In the genomic region with DNA sequence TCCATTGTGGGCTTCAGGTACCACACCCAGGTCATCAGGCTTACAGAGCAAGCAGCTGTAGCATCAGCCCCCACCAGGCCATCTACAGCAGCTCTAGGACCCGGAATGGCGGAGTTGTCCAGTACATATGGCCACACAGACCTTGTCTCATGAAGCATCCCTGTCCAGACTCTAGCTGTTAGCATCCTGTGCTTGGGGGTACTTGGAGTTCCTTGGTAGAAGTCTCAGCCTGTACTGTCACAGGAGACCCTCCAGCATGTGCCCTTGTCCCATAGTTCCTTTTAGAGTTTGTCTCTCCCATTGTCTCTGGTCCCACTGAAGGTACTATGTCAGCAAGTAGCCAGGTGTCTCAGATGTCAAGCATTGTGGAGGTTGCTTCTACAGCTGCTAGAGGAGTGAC, we compare ENCODE assay signal across 18 mouse cellular contexts. TPM values are rescaled to one million over a fixed set of nuclear protein-coding genes. Genes with fewer than 3 reads are reported as not detected.
DNase-seq lines count a peak whose midpoint lies in the region; ATAC-seq and TF ChIP-seq lines count a peak whose summit lies in the region.
"Had no signal": no experiment of that assay in that cellular context is flagged by ENCODE, and none has a peak within 500 bp of the region (broad histone marks: within the 10 kb centered on the region; RNA-seq: fewer than 3 reads in every experiment).

No protein-coding gene starts in this region.

- no peak for TF ChIP-seq CTCF in gastrocnemius, adult 2 months (IDR thresholded peaks at IDR 0.05)
- TF ChIP-seq CTCF in kidney, adult 2 months (conservative IDR thresholded peaks at IDR 0.05; ENCODE audit: insufficient read depth, insufficient read length, low read depth, low read length): no peak
- no peak for TF ChIP-seq CTCF in lung, adult 2 months (IDR thresholded peaks at IDR 0.05; ENCODE audit: insufficient read depth, low read length)

- no peaks in the 10 kb centered on the region for H3K9me3 ChIP-seq in lung, embryonic 15.5 days
- H3K9me3 ChIP-seq in stomach, embryonic 16.5 days (replicated peaks; ENCODE audit: control insufficient read depth, low read length): no peaks in the 10 kb centered on the region
- no peaks in the 10 kb centered on the region for H3K9me3 ChIP-seq in forebrain, embryonic 12.5 days
- H3K9me3 ChIP-seq: forebrain, embryonic 10.5 days; G1E; hindbrain, embryonic 15.5 days; limb, embryonic 10.5 days; midbrain, embryonic 10.5 days had no signal

- H3K27me3 ChIP-seq in kidney, adult 2 months (replicated peaks; ENCODE audit: control insufficient read depth, insufficient read depth, low read length): no peaks in the 10 kb centered on the region
- H3K27me3 ChIP-seq in lung, embryonic 15.5 days: no peaks in the 10 kb centered on the region
- no peaks in the 10 kb centered on the region for H3K27me3 ChIP-seq in stomach, embryonic 16.5 days (ENCODE audit: control insufficient read depth, insufficient read depth, low read length)
- no peaks in the 10 kb centered on the region for H3K27me3 ChIP-seq in forebrain, embryonic 12.5 days
- H3K27me3 ChIP-seq: hindbrain, embryonic 15.5 days had no signal

- DNase-seq in gastrocnemius, adult 2 months: no peak
- DNase-seq in gastrocnemius, postnatal 10 days: no peak
- no peak for DNase-seq in kidney, adult 2 months
- no peak for DNase-seq in kidney, adult 11 months
- no peak for DNase-seq in lung, adult 2 months
- DNase-seq: adrenal gland, postnatal 10 days; kidney, postnatal 10 days had no signal

- TF ChIP-seq POLR2A in kidney, adult 2 months (IDR thresholded peaks at IDR 0.05; ENCODE audit: low read depth, low read length): no peak
- TF ChIP-seq POLR2A in lung, adult 2 months (IDR thresholded peaks at IDR 0.05; ENCODE audit: borderline replicate concordance, extremely low read depth, low read depth, low read length): no peak

- ATAC-seq in lung, embryonic 15.5 days (ENCODE audit: borderline replicate concordance, extremely low read depth, low FRiP score, low TSS enrichment): no peak
- ATAC-seq in stomach, embryonic 16.5 days (ENCODE audit: insufficient read depth, low FRiP score): no peak
- no peak for ATAC-seq in forebrain, embryonic 12.5 days (ENCODE audit: low FRiP score)
- ATAC-seq: activated CD4-positive, CD25-positive, alpha-beta regulatory T cell, adult 4 months had no signal

- no peak overlapping the region for H3K9ac ChIP-seq in lung, embryonic 15.5 days
- peak overlapping the region; percentile 62; the same call in 1 of the 2 replicates for H3K9ac ChIP-seq in stomach, embryonic 16.5 days (ENCODE audit: low read length)
- H3K9ac ChIP-seq in forebrain, embryonic 12.5 days: no peak overlapping the region
- H3K9ac ChIP-seq: hindbrain, embryonic 15.5 days; liver, embryonic 14.5 days had no signal

- H3K4me2 ChIP-seq in lung, embryonic 15.5 days: no peak overlapping the region
- no peak overlapping the region for H3K4me2 ChIP-seq in stomach, embryonic 16.5 days (ENCODE audit: low read depth, low read length)
- no peak overlapping the region for H3K4me2 ChIP-seq in forebrain, embryonic 12.5 days
- H3K4me2 ChIP-seq: hindbrain, embryonic 15.5 days had no signal

- intact Hi-C loops in gastrocnemius, adult 2 months (cut with DNase I): no loop called here

- 98% methylated on average over 2 of the region's 2 CpGs for WGBS in kidney, adult 2 months
- WGBS in lung, embryonic 15.5 days: 83% methylated on average over 2 of the region's 2 CpGs
- 94% methylated on average over 2 of the region's 2 CpGs for WGBS in lung, adult 2 months
- 94% methylated on average over 2 of the region's 2 CpGs for WGBS in stomach, embryonic 16.5 days
- 87% methylated on average over 2 of the region's 2 CpGs for WGBS in forebrain, embryonic 12.5 days

- H3K4me1 ChIP-seq in kidney, adult 2 months (ENCODE audit: control insufficient read depth, insufficient read depth, low read length): peaks cover 42% of the 10 kb centered on the region
- H3K4me1 ChIP-seq in lung, embryonic 15.5 days: peaks cover 36% of the 10 kb centered on the region
- peaks cover 19% of the 10 kb centered on the region for H3K4me1 ChIP-seq in lung, adult 2 months (ENCODE audit: control insufficient read depth, insufficient read depth, low read length)
- peaks cover 38% of the 10 kb centered on the region for H3K4me1 ChIP-seq in stomach, embryonic 16.5 days (ENCODE audit: control insufficient read depth, insufficient read depth, low read length)
- peaks cover 13% of the 10 kb centered on the region; the same call in 1 of the 2 replicates for H3K4me1 ChIP-seq in forebrain, embryonic 12.5 days

- no peaks in the 10 kb centered on the region for H3K36me3 ChIP-seq in kidney, adult 2 months (ENCODE audit: control insufficient read depth, insufficient read depth, low read length)
- no peaks in the 10 kb centered on the region for H3K36me3 ChIP-seq in lung, embryonic 15.5 days
- H3K36me3 ChIP-seq in stomach, embryonic 16.5 days (ENCODE audit: control insufficient read depth, insufficient read depth, low read length): no peaks in the 10 kb centered on the region
- H3K36me3 ChIP-seq in forebrain, embryonic 12.5 days (replicated peaks): no peaks in the 10 kb centered on the region
- H3K36me3 ChIP-seq: forebrain, embryonic 10.5 days; G1E; hindbrain, embryonic 15.5 days; limb, embryonic 10.5 days; midbrain, embryonic 10.5 days had no signal

- peak overlapping the region; percentile 90 for H3K27ac ChIP-seq in gastrocnemius, adult 2 months
- peak overlapping the region; percentile 85; the same call in 1 of the 2 replicates for H3K27ac ChIP-seq in kidney, adult 2 months (ENCODE audit: insufficient read depth, low read depth, low read length)
- peak overlapping the region; percentile 95 for H3K27ac ChIP-seq in lung, embryonic 15.5 days
- H3K27ac ChIP-seq in stomach, embryonic 16.5 days (ENCODE audit: low read length): peak overlapping the region; percentile 96
- H3K27ac ChIP-seq in forebrain, embryonic 12.5 days: no peak overlapping the region
- H3K27ac ChIP-seq: liver, embryonic 14.5 days; macrophage; midbrain, embryonic 10.5 days had no signal

- no peak overlapping the region for H3K4me3 ChIP-seq in gastrocnemius, adult 2 months
- no peak overlapping the region for H3K4me3 ChIP-seq in kidney, adult 2 months (ENCODE audit: insufficient read depth, low read depth, low read length)
- H3K4me3 ChIP-seq in lung, embryonic 15.5 days: no peak overlapping the region
- no peak overlapping the region for H3K4me3 ChIP-seq in lung, adult 2 months (replicated peaks; ENCODE audit: extremely low read depth, low read depth, low read length)
- no peak overlapping the region for H3K4me3 ChIP-seq in stomach, embryonic 16.5 days (replicated peaks; ENCODE audit: low read length)
- H3K4me3 ChIP-seq in forebrain, embryonic 12.5 days (replicated peaks): no peak overlapping the region
- H3K4me3 ChIP-seq: forebrain, embryonic 10.5 days; hindbrain, embryonic 15.5 days; limb, embryonic 10.5 days; midbrain, embryonic 10.5 days had no signal

RNA-seq across cellular contexts. Expression of a gene that starts 12.4 kb away (rescaled TPM):
- 10 to 100 TPM; 34.4 to 46.6 TPM for total RNA-seq in gastrocnemius, adult 2 months (2021)
- 10 to 100 TPM; 14.8 to 19.4 TPM for total RNA-seq in gastrocnemius, postnatal 10 days (2021)
- polyA plus RNA-seq in kidney, adult 2 months (2012; rRNA removed): 78.5 and 85.8 TPM in 2 replicates
- 65.9 and 70.3 TPM in 2 replicates for polyA plus RNA-seq in lung, embryonic 15.5 days (2015; fragmentation: Nextera tagmentation; extraction: Ambion mirVana)
- polyA plus RNA-seq in lung, adult 2 months (2012; rRNA removed): 55.0 and 97.1 TPM in 2 replicates
- polyA plus RNA-seq in stomach, embryonic 16.5 days (2015; fragmentation: Nextera tagmentation; extraction: Ambion mirVana): 58.3 and 59.0 TPM in 2 replicates
- 46.0 and 49.4 TPM in 2 replicates for polyA plus RNA-seq in forebrain, embryonic 12.5 days (2016; fragmentation: Nextera tagmentation; extraction: Ambion mirVana)

RNA-seq across cellular contexts. Expression of a gene that starts 30.2 kb away (rescaled TPM):
- total RNA-seq in gastrocnemius, adult 2 months (2021): 10 to 100 TPM in 1 of 2 experiments, 1 to 10 TPM in 1; 8.1 to 11.6 TPM
- 10 to 100 TPM in 1 of 2 experiments, 1 to 10 TPM in 1; 9.4 to 13.6 TPM for total RNA-seq in gastrocnemius, postnatal 10 days (2021)
- polyA plus RNA-seq in kidney, adult 2 months (2012; rRNA removed): 27.3 and 30.4 TPM in 2 replicates
- polyA plus RNA-seq in lung, embryonic 15.5 days (2015; fragmentation: Nextera tagmentation; extraction: Ambion mirVana): 107 and 110 TPM in 2 replicates
- polyA plus RNA-seq in lung, adult 2 months (2012; rRNA removed): 34.1 and 37.5 TPM in 2 replicates
- 105 and 128 TPM in 2 replicates for polyA plus RNA-seq in stomach, embryonic 16.5 days (2015; fragmentation: Nextera tagmentation; extraction: Ambion mirVana)
- polyA plus RNA-seq in forebrain, embryonic 12.5 days (2016; fragmentation: Nextera tagmentation; extraction: Ambion mirVana): 63.1 and 64.3 TPM in 2 replicates

RNA-seq across cellular contexts. Expression of a gene that starts 30.5 kb away (rescaled TPM):
- total RNA-seq in gastrocnemius, adult 2 months (2021): 1 to 10 TPM; 3.9 to 6.6 TPM
- 1 to 10 TPM; 5.7 to 6.5 TPM for total RNA-seq in gastrocnemius, postnatal 10 days (2021)
- polyA plus RNA-seq in kidney, adult 2 months (2012; rRNA removed): 18.1 and 21.3 TPM in 2 replicates
- polyA plus RNA-seq in lung, embryonic 15.5 days (2015; fragmentation: Nextera tagmentation; extraction: Ambion mirVana): 11.7 and 14.4 TPM in 2 replicates
- polyA plus RNA-seq in lung, adult 2 months (2012; rRNA removed): 16.4 and 16.7 TPM in 2 replicates
- 13.1 and 14.0 TPM in 2 replicates for polyA plus RNA-seq in stomach, embryonic 16.5 days (2015; fragmentation: Nextera tagmentation; extraction: Ambion mirVana)
- 8.3 and 8.9 TPM in 2 replicates for polyA plus RNA-seq in forebrain, embryonic 12.5 days (2016; fragmentation: Nextera tagmentation; extraction: Ambion mirVana)
